Mouse (Mus musculus): ENCODE results near the gene Pik3cg.

DNA sequence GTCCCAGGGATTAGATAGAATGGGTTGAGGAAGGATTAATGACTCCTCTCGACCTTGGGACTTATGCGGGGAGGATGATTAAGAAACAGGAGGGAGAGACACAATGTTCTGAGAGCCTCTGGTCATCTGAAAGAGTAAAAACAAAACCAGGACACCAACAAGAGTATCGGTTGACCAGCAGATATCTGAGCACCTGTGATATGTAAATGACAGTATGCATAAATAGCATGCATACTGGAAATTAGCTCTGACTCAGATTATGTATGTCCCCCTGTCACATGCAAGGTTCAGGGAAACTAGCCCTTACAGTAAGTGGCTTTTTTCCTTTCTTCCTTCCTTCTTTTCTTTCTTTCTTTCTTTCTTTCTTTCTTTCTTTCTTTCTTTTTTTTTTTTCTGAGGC, 28.0 kb upstream of the Pik3cg start:
- TF ChIP-seq GATA1 (IDR thresholded peaks at IDR 0.05; ENCODE audit: borderline replicate concordance, low read length) (no peak), FLI1 (IDR thresholded peaks at IDR 0.05; ENCODE audit: low read length) (no peak)

Measured in megakaryocyte, embryonic 14.5 days (primary cell).